Mouse (Mus musculus): ENCODE measurements around the gene Rhbdl1.
A peak's percentile ranks its signal among the peaks of the same experiment; 100 is the strongest.
"Not testable (repeated sequence)": the region's sequence is repeated elsewhere in the genome, so short reads cannot be mapped to it uniquely, and the experiment has no call there.

Rhbdl1 gene

GRCm38 (mm10) chr17:25871566-25871965 lies 34.5 kb upstream of the Rhbdl1 start:
- not testable (repeated sequence) for DNase-seq (ENCODE audit: low spot score)

- no peak for DNase-seq (ENCODE audit: low spot score)
These were observed 32.9 kb upstream of the Rhbdl1 start for GRCm38 (mm10) chr17:25869954-25870353.

- no peak for DNase-seq (ENCODE audit: low spot score)
These were observed 32.4 kb upstream of the Rhbdl1 start for GRCm38 (mm10) chr17:25869498-25869897.

GRCm38 (mm10) chr17:25868601-25869191 lies 31.6 kb upstream of the Rhbdl1 start, which contains the start of gene Mcrip2:
Mcrip2 (minus strand) TSS chr17:25868764.
- DNase-seq (ENCODE audit: low spot score): peak; percentile 82

- peak; percentile 47 for DNase-seq (ENCODE audit: low spot score)
These were observed 30.9 kb upstream of the Rhbdl1 start for GRCm38 (mm10) chr17:25867836-25868600.

GRCm38 (mm10) chr17:25867509-25867835 lies 30.4 kb upstream of the Rhbdl1 start:
- no peak for DNase-seq (ENCODE audit: low spot score)

- no peak for DNase-seq (ENCODE audit: low spot score)
These were observed 29.1 kb upstream of the Rhbdl1 start for GRCm38 (mm10) chr17:25866172-25866571.

- no peak for DNase-seq (ENCODE audit: low spot score)
These were observed 28.2 kb upstream of the Rhbdl1 start for GRCm38 (mm10) chr17:25865288-25865687.

GRCm38 (mm10) chr17:25864311-25864710 lies 27.2 kb upstream of the Rhbdl1 start:
- no peak for DNase-seq (ENCODE audit: low spot score)

GRCm38 (mm10) chr17:25863681-25864080 lies 26.6 kb upstream of the Rhbdl1 start:
- DNase-seq (ENCODE audit: low spot score): no peak

GRCm38 (mm10) chr17:25861704-25862612 lies 24.9 kb upstream of the Rhbdl1 start:
- DNase-seq (ENCODE audit: low spot score): no peak

GRCm38 (mm10) chr17:25860832-25861703 lies 24.0 kb upstream of the Rhbdl1 start, which contains the start of gene Wdr90:
Wdr90 (minus strand) TSS chr17:25861501.
- peak; percentile 93 for DNase-seq (ENCODE audit: low spot score)

GRCm38 (mm10) chr17:25860229-25860628 lies 23.1 kb upstream of the Rhbdl1 start:
- no peak for DNase-seq (ENCODE audit: low spot score)

GRCm38 (mm10) chr17:25844396-25844901 lies 7.4 kb upstream of the Rhbdl1 start, which contains the start of gene Rhot2:
Rhot2 (minus strand) TSS chr17:25844851.
- peak; percentile 95 for DNase-seq (ENCODE audit: low spot score)

GRCm38 (mm10) chr17:25843636-25844395 lies 6.7 kb upstream of the Rhbdl1 start:
- no peak for DNase-seq (ENCODE audit: low spot score)

GRCm38 (mm10) chr17:25843122-25843521 lies 6.0 kb upstream of the Rhbdl1 start:
- DNase-seq (ENCODE audit: low spot score): no peak

GRCm38 (mm10) chr17:25842509-25842908 lies 5.4 kb upstream of the Rhbdl1 start:
- no peak for DNase-seq (ENCODE audit: low spot score)

GRCm38 (mm10) chr17:25841117-25841880 lies 4.2 kb upstream of the Rhbdl1 start, which contains the start of gene Gm20683:
Gm20683 (minus strand) TSS chr17:25841763.
- DNase-seq (ENCODE audit: low spot score): no peak

GRCm38 (mm10) chr17:25840519-25840918 lies 3.4 kb upstream of the Rhbdl1 start:
- DNase-seq (ENCODE audit: low spot score): no peak
